Comparison of ENCODE assay signal across 12 mouse cellular contexts in the genomic region with DNA sequence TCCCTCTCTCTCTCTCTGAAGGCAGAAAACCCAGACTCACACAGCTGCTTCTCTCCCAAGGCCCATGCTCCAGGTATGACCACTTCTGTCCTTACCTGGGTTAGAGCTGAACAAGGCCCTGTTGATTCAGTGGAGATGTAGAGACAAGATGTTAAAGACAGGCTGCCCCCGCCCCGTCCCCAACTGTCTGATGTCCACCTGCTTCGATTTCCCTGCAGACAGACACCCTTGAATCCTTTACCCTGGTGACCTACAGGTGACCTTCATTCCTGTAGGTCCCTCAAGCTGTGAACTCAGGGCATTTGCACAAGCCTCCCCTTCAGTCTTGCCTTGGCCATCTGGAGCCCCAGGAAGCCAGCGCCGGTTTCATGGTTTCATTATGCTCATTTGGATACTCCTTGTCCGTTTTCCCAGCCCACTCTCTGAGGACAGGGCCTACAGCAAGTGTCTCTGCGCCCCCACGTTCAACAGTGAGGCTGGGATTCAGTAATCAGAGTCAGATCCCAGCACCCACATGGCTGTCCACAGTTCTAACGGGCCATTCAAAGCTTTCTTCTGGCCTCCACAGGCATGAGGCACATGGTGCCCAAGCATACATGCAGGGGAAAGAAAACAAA. TPM values are rescaled to one million over a fixed set of nuclear protein-coding genes. Genes with fewer than 3 reads are reported as not detected.
DNase-seq lines count a peak whose midpoint lies in the region; ATAC-seq and TF ChIP-seq lines count a peak whose summit lies in the region.
"Had no signal": no experiment of that assay in that cellular context is flagged by ENCODE, and none has a peak within 500 bp of the region (broad histone marks: within the 10 kb centered on the region; RNA-seq: fewer than 3 reads in every experiment).

No protein-coding gene starts in this region.

- no peak for TF ChIP-seq CTCF in lung, embryonic 14.5 days (IDR thresholded peaks at IDR 0.05; ENCODE audit: low read depth)

- H3K4me3 ChIP-seq in lung, embryonic 14.5 days (ENCODE audit: low read depth, low read length) = no peak overlapping the region
- no peak overlapping the region for H3K4me3 ChIP-seq in embryonic facial prominence, embryonic 15.5 days (replicated peaks)
- no peak overlapping the region for H3K4me3 ChIP-seq in neural tube, embryonic 13.5 days
- H3K4me3 ChIP-seq in midbrain, embryonic 13.5 days (replicated peaks) = no peak overlapping the region

- H3K9ac ChIP-seq in lung, embryonic 14.5 days = peak overlapping the region; percentile 23; the same call in 1 of the 2 replicates
- H3K9ac ChIP-seq in embryonic facial prominence, embryonic 15.5 days = no peak overlapping the region
- H3K9ac ChIP-seq in neural tube, embryonic 13.5 days = no peak overlapping the region; the same call in 1 of the 2 replicates
- no peak overlapping the region for H3K9ac ChIP-seq in midbrain, embryonic 13.5 days (replicated peaks)

- ATAC-seq in lung, embryonic 14.5 days (ENCODE audit: insufficient read depth) = no peak
- ATAC-seq in embryonic facial prominence, embryonic 15.5 days (ENCODE audit: insufficient number of reproducible peaks, low FRiP score, low TSS enrichment, low read depth) = no peak
- ATAC-seq in neural tube, embryonic 13.5 days (ENCODE audit: low read depth) = no peak
- ATAC-seq in midbrain, embryonic 13.5 days = no peak

- no peaks in the 10 kb centered on the region for H3K27me3 ChIP-seq in lung, embryonic 14.5 days (ENCODE audit: insufficient read depth, low read length)
- no peaks in the 10 kb centered on the region for H3K27me3 ChIP-seq in embryonic facial prominence, embryonic 15.5 days
- no peaks in the 10 kb centered on the region for H3K27me3 ChIP-seq in neural tube, embryonic 13.5 days
- 0 out of 2 replicates have a peak, but pooled peaks cover 3% of the 10 kb centered on the region for H3K27me3 ChIP-seq in midbrain, embryonic 13.5 days

- WGBS in lung, embryonic 14.5 days = 71% methylated on average over 9 of the region's 9 CpGs
- 64% methylated on average over 9 of the region's 9 CpGs for WGBS in embryonic facial prominence, embryonic 15.5 days
- WGBS in neural tube, embryonic 13.5 days = 72% methylated on average over 9 of the region's 9 CpGs
- 76% methylated on average over 9 of the region's 9 CpGs for WGBS in midbrain, embryonic 13.5 days

- H3K27ac ChIP-seq in lung, embryonic 14.5 days (ENCODE audit: low read depth) = peak overlapping the region; percentile 73
- H3K27ac ChIP-seq in embryonic facial prominence, embryonic 15.5 days (replicated peaks) = peak overlapping the region; percentile 52; the same call in 1 of the 2 replicates
- peak overlapping the region; percentile 67 for H3K27ac ChIP-seq in neural tube, embryonic 13.5 days (replicated peaks)
- no peak overlapping the region for H3K27ac ChIP-seq in midbrain, embryonic 13.5 days

- DNase-seq in heart, adult 11 months = peak; percentile 87
- no peak for DNase-seq in heart, adult 8-10 months (ENCODE audit: low spot score)
- no peak for DNase-seq in lung, embryonic 14.5 days
- no peak for DNase-seq in lung, postnatal 25 days (ENCODE audit: low spot score)
- DNase-seq in cerebellum, adult 9-10 months = no peak

- H3K36me3 ChIP-seq in lung, embryonic 14.5 days (ENCODE audit: insufficient read depth) = no peaks in the 10 kb centered on the region
- 0 out of 2 replicates have a peak, but pooled peaks cover 4% of the 10 kb centered on the region for H3K36me3 ChIP-seq in embryonic facial prominence, embryonic 15.5 days
- H3K36me3 ChIP-seq in neural tube, embryonic 13.5 days = peaks cover 7% of the 10 kb centered on the region; the same call in 1 of the 2 replicates
- peaks cover 7% of the 10 kb centered on the region; the same call in 1 of the 2 replicates for H3K36me3 ChIP-seq in midbrain, embryonic 13.5 days

- peaks cover 38% of the 10 kb centered on the region for H3K4me1 ChIP-seq in lung, embryonic 14.5 days (ENCODE audit: insufficient read depth)
- peaks cover 39% of the 10 kb centered on the region for H3K4me1 ChIP-seq in embryonic facial prominence, embryonic 15.5 days
- peaks cover 30% of the 10 kb centered on the region for H3K4me1 ChIP-seq in neural tube, embryonic 13.5 days (replicated peaks)
- peaks cover 8% of the 10 kb centered on the region for H3K4me1 ChIP-seq in midbrain, embryonic 13.5 days (replicated peaks)

- no peaks in the 10 kb centered on the region for H3K9me3 ChIP-seq in lung, embryonic 14.5 days (ENCODE audit: low read depth, low read length)
- no peaks in the 10 kb centered on the region for H3K9me3 ChIP-seq in embryonic facial prominence, embryonic 15.5 days (replicated peaks)
- H3K9me3 ChIP-seq in neural tube, embryonic 13.5 days = no peaks in the 10 kb centered on the region
- no peaks in the 10 kb centered on the region for H3K9me3 ChIP-seq in midbrain, embryonic 13.5 days

- H3K4me2 ChIP-seq in lung, embryonic 14.5 days = no peak overlapping the region
- H3K4me2 ChIP-seq in embryonic facial prominence, embryonic 15.5 days (replicated peaks) = no peak overlapping the region
- H3K4me2 ChIP-seq in neural tube, embryonic 13.5 days = no peak overlapping the region
- H3K4me2 ChIP-seq in midbrain, embryonic 13.5 days (replicated peaks) = no peak overlapping the region

RNA-seq across cellular contexts. Expression of gene Capn5, which starts 13.6 kb away (rescaled TPM):
- total RNA-seq in heart, adult 8-10 months (2022) = 1 to 10 TPM; 1.2 to 2.9 (median 1.6) TPM
- polyA plus RNA-seq in lung, embryonic 14.5 days (2014; fragmentation: Nextera tagmentation; extraction: Ambion mirVana) = 4.5 and 5.4 TPM in 2 replicates
- 9.2 and 11.2 TPM in 2 replicates for polyA plus RNA-seq in embryonic facial prominence, embryonic 15.5 days (2015; fragmentation: Nextera tagmentation; extraction: Ambion mirVana)
- 18.4 and 20.8 TPM in 2 replicates for polyA plus RNA-seq in neural tube, embryonic 13.5 days (2015; fragmentation: Nextera tagmentation; extraction: Ambion mirVana)
- polyA plus RNA-seq in midbrain, embryonic 13.5 days (2015; fragmentation: Nextera tagmentation; extraction: Ambion mirVana) = 10.1 and 10.8 TPM in 2 replicates

RNA-seq across cellular contexts. Expression of gene Omp, which starts 19.2 kb away (rescaled TPM):
- total RNA-seq in heart, adult 8-10 months (2022) = under 1 TPM in 3 of 4 experiments, not detected in 1; 0.16 to 0.24 (median 0.20) TPM
- polyA plus RNA-seq in lung, embryonic 14.5 days (2014; fragmentation: Nextera tagmentation; extraction: Ambion mirVana) = 0.33 TPM in 1 of 2 replicates, not detected in the other
- polyA plus RNA-seq in embryonic facial prominence, embryonic 15.5 days (2015; fragmentation: Nextera tagmentation; extraction: Ambion mirVana) = 7.3 and 10.7 TPM in 2 replicates
- polyA plus RNA-seq in neural tube, embryonic 13.5 days (2015; fragmentation: Nextera tagmentation; extraction: Ambion mirVana) = 0.45 and 0.60 TPM in 2 replicates
- polyA plus RNA-seq in midbrain, embryonic 13.5 days (2015; fragmentation: Nextera tagmentation; extraction: Ambion mirVana) = 0.21 and 0.28 TPM in 2 replicates

RNA-seq across cellular contexts. Expression of gene B3gnt6, which starts 34.8 kb away (rescaled TPM):
- total RNA-seq in heart, adult 8-10 months (2022) = not detected
- not detected in 2 replicates for polyA plus RNA-seq in lung, embryonic 14.5 days (2014; fragmentation: Nextera tagmentation; extraction: Ambion mirVana)
- not detected in 2 replicates for polyA plus RNA-seq in embryonic facial prominence, embryonic 15.5 days (2015; fragmentation: Nextera tagmentation; extraction: Ambion mirVana)
- 0.24 and 0.36 TPM in 2 replicates for polyA plus RNA-seq in neural tube, embryonic 13.5 days (2015; fragmentation: Nextera tagmentation; extraction: Ambion mirVana)
- 0.07 and 0.10 TPM in 2 replicates for polyA plus RNA-seq in midbrain, embryonic 13.5 days (2015; fragmentation: Nextera tagmentation; extraction: Ambion mirVana)
- total RNA-seq: neutrophil, adult 5-6 weeks had no signal
- polyA plus RNA-seq: C2C12; erythroblast, embryonic 14.5 days; heart, postnatal 0 days had no signal

RNA-seq across cellular contexts. Expression of gene Myo7a, which starts 45.2 kb away (rescaled TPM):
- total RNA-seq in heart, adult 8-10 months (2022) = 1 to 10 TPM; 3.6 to 4.7 (median 4.3) TPM
- 15.0 and 15.3 TPM in 2 replicates for polyA plus RNA-seq in lung, embryonic 14.5 days (2014; fragmentation: Nextera tagmentation; extraction: Ambion mirVana)
- polyA plus RNA-seq in embryonic facial prominence, embryonic 15.5 days (2015; fragmentation: Nextera tagmentation; extraction: Ambion mirVana) = 7.2 and 9.8 TPM in 2 replicates
- 13.4 and 14.6 TPM in 2 replicates for polyA plus RNA-seq in neural tube, embryonic 13.5 days (2015; fragmentation: Nextera tagmentation; extraction: Ambion mirVana)
- polyA plus RNA-seq in midbrain, embryonic 13.5 days (2015; fragmentation: Nextera tagmentation; extraction: Ambion mirVana) = 17.8 and 19.0 TPM in 2 replicates
